Mouse (Mus musculus): ENCODE results near the gene Vti1a.

DNA sequence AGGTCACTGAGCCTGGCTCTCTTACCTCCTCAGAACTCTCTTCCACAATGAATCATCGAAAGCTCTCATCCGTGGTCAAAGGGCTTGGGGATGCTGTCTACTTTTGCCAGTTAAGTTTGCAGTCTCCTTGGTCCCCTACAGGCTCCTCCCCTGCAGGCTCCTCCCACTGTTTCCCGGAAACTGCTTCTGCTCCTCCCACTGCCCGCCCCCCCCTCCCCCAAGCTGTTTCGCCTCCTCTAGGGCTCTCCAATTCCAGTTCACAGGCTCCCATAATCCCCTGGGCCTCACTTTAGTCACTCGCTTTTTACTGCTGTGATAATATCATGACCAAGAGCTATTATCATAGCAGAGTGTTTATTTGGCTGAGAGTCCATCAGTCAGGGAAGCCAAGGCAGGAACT is 324.2 kb downstream of the Vti1a start:
- TF ChIP-seq EP300 (IDR thresholded peaks at IDR 0.05; ENCODE audit: insufficient read depth, low read depth, low read length) (no peak), CTCF (IDR thresholded peaks at IDR 0.05; ENCODE audit: low read depth, low read length) (no peak)
